Mouse (Mus musculus) liver, adult 2 months (tissue): ENCODE results near the gene Acsm5. TPM values are rescaled to one million over a fixed set of nuclear protein-coding genes. Genes with fewer than 3 reads are reported as not detected.
"Not testable (repeated sequence)": the region's sequence is repeated elsewhere in the genome, so short reads cannot be mapped to it uniquely, and the experiment has no call there.

Experiments
- DNase-seq: peaks from one replicate; pipeline ENCODE4 v3.0.0-alpha.2; 2011; ENCODE audit warnings: low read depth, low spot score; ENCODE audit errors: extremely low read depth
- H3K27ac ChIP-seq: fragments of 200-500 bp; replicated peaks from 2 replicates; pipeline ENCODE4 v1.5.1; 2012; ENCODE audit warnings: low read depth, mild to moderate bottlenecking, control low read depth, inconsistent platforms, low read length; ENCODE audit not compliant: insufficient read depth
- H3K27me3 ChIP-seq: fragments of 200-500 bp; 2 replicates; pipeline ENCODE4 v1.6.1; 2012; ENCODE audit warnings: mild to moderate bottlenecking, moderate library complexity, low read length, inconsistent platforms; ENCODE audit not compliant: control insufficient read depth, insufficient read depth
- H3K36me3 ChIP-seq: fragments of 200-500 bp; 2 replicates; pipeline ENCODE4 v1.6.1; 2012; ENCODE audit warnings: low read length, inconsistent platforms; ENCODE audit not compliant: control insufficient read depth, insufficient read depth
- H3K4me1 ChIP-seq: fragments of 200-500 bp; 2 replicates; pipeline ENCODE4 v1.6.1; 2011; ENCODE audit warnings: low read length; ENCODE audit not compliant: control insufficient read depth, insufficient read depth
- H3K4me3 ChIP-seq: fragments of 200-500 bp; 2 replicates; pipeline ENCODE4 v1.5.1; 2011; ENCODE audit warnings: low read depth, mild to moderate bottlenecking, control low read depth, low read length, moderate library complexity; ENCODE audit not compliant: insufficient read depth
- H3K79me2 ChIP-seq: fragments of 200-500 bp; 2 replicates; pipeline ENCODE4 v1.6.1; 2012; ENCODE audit warnings: inconsistent platforms, mild to moderate bottlenecking, low read length, moderate library complexity; ENCODE audit not compliant: control insufficient read depth, insufficient read depth
- H3K9ac ChIP-seq: fragments of 200-500 bp; 2 replicates; pipeline ENCODE4 v1.6.1; 2012; ENCODE audit warnings: low read depth, mild to moderate bottlenecking, control low read depth, inconsistent platforms, low read length
- CTCF ChIP-seq: fragments of 200-500 bp; IDR thresholded peaks from 2 replicates; pipeline ENCODE4 v1.5.1; 2011; ENCODE audit warnings: low read depth, low read length, control low read depth
- POLR2A ChIP-seq: fragments of 200-500 bp; IDR thresholded peaks from 2 replicates; pipeline ENCODE4 v1.6.1; 2011; ENCODE audit warnings: low read length, control low read depth; ENCODE audit not compliant: insufficient read depth; ENCODE audit errors: extremely low read depth
- WGBS: fragments of 180-500 bp; shearing (Covaris S2); methylation state at CpG from one replicate; pipeline ENCODE4 v1.1.7; 2018; 5-methylcytosine and 5-hydroxymethylcytosine counted together
- polyA plus RNA-seq: library from polyadenylated mRNA; depleted of rRNA; stranded (reverse); fragments of >200 nt; gene quantifications from 2 replicates; pipeline ENCODE4 v1.2.3, GENCODE M21; 2012; rRNA removed
- total RNA-seq: library from RNA; depleted of rRNA; stranded (reverse); fragments of >200 nt; gene quantifications from 2 replicates; pipeline ENCODE4 v1.2.3, GENCODE M21; 2014; rRNA removed

The Acsm5 gene
- total and polyA plus RNA-seq, 2 experiments = 109 to 127 TPM

DNA sequence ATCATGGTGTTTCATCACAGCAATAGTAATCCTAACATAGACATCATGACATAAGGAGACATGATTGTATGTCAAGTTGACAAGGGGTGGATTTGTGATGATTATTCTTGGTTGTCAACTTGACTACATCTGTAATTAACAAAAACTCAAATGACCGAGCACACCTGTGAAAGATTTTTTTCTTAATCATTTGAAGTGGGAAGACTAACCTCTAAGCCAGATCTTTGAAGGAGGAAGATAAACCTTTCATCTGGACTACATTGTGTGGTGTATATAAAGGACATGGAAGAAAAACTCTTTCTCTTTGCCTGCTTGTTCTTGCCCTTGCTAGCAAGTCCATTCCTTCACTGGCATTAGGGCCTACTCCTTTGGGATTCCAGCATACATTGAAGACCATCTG lies 34.8 kb downstream of the Acsm5 start, which contains the start of gene Acsm2:
TSS of gene Acsm2 (plus strand) at position 301 of the 400 bp plus-strand sequence.
- H3K9ac ChIP-seq = no peak within 1 kb of the TSS
- no peak for TF ChIP-seq CTCF
- no peak for TF ChIP-seq POLR2A
- WGBS = 96% methylated on average over 1 of the region's 1 CpGs
- H3K79me2 ChIP-seq = no peaks in the 10 kb centered on the region
- no peaks in the 10 kb centered on the region for H3K36me3 ChIP-seq
- no peak within 1 kb of the TSS for H3K27ac ChIP-seq
- DNase-seq = no peak
- H3K4me3 ChIP-seq = no peak within 1 kb of the TSS
- no peaks in the 10 kb centered on the region for H3K27me3 ChIP-seq
- peaks cover 21% of the 10 kb centered on the region for H3K4me1 ChIP-seq

DNA sequence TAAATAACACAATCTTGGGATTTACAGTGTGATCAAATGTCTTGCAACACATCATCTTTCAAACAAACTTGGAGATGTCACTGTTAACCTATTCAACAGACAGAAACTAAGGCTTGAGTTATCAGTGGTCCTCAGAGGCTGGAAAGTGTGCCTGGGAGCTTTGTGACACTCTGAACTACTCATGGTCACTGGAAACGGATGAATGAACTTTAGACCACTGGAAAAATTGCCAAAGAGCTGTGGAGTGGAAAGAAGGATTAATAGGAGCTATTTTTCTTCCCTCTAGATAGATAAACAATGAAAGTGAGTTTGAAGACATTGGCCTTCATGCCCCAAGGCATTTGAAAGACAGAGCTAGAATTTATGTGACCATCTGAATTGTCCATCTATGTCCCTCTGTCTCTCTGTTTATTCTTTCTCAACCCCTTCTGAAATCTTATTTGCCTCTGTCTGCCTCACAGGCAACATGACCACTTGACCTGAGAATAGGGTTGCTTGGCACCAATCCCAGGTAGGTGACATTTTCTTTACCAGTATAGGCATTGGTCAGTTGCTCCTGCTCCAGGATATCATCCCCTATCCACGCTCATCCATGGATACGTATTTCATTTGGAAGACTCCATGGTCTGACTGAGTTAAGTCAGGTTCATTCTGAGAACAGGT lies 40.7 kb downstream of the Acsm5 start:
- H3K27me3 ChIP-seq = no peaks in the 10 kb centered on the region
- H3K27ac ChIP-seq = peak overlapping the region; percentile 82
- TF ChIP-seq CTCF (no peak), POLR2A (no peak)
- no peaks in the 10 kb centered on the region for H3K79me2 ChIP-seq
- no peak overlapping the region for H3K9ac ChIP-seq
- DNase-seq = peak; percentile 75
- H3K4me1 ChIP-seq = peaks cover 33% of the 10 kb centered on the region
- H3K4me3 ChIP-seq = no peak overlapping the region
- H3K36me3 ChIP-seq = no peaks in the 10 kb centered on the region
- WGBS = 30% methylated on average over 3 of the region's 3 CpGs

DNA sequence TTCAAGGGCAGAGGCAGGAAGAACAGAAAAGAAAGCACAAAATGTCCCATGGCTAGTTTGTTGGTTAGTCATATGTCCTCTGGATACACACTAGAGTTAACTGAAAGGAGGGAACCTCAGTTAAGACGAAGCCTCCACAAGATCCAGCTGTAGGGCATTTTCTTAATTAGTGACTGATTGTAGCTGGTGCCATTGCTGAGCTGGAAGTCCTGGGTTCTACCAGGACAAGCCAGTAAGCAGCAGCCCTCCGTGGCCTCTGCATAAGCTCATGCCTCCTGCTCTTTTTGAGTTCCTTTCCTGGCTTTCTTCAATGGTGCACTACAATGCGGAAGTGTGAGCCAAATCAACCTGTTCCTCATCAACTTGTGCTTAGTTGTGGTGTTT lies 41.2 kb downstream of the Acsm5 start:
- H3K4me3 ChIP-seq = no peak overlapping the region
- H3K36me3 ChIP-seq = no peaks in the 10 kb centered on the region
- H3K27me3 ChIP-seq = no peaks in the 10 kb centered on the region
- no peak overlapping the region for H3K9ac ChIP-seq
- H3K27ac ChIP-seq = peak overlapping the region; percentile 82
- H3K4me1 ChIP-seq = peaks cover 33% of the 10 kb centered on the region
- TF ChIP-seq CTCF = no peak
- TF ChIP-seq POLR2A = no peak
- DNase-seq = no peak
- no peaks in the 10 kb centered on the region for H3K79me2 ChIP-seq
- WGBS = 71% methylated on average over 3 of the region's 3 CpGs

DNA sequence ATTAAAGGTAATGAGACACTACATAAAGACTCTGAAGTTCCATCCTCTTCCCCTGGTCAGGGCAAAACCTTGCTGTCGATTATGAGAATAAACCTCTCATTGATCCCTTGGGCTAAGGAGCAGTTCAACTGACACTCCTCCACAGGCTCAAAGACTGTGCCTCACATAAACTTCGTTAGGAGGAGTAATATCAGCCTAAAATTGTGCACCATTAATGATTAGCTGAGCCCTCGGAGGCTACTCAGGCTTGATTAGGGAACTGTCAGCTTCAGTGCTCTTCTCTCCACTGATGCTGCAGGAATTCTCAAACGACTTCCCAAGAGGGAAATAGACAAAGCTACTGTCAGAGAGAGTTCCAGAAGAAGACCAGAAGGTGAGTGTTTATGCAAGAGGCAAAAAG lies 42.2 kb downstream of the Acsm5 start:
- Histone ChIP-seq H3K27ac (no peak overlapping the region), H3K27me3 (no peaks in the 10 kb centered on the region), H3K79me2 (no peaks in the 10 kb centered on the region), H3K36me3 (no peaks in the 10 kb centered on the region), H3K4me1 (peaks cover 33% of the 10 kb centered on the region), H3K4me3 (no peak overlapping the region), H3K9ac (no peak overlapping the region)
- no peak for DNase-seq
- 33% methylated on average over 4 of the region's 4 CpGs for WGBS
- TF ChIP-seq CTCF = no peak
- TF ChIP-seq POLR2A = no peak

DNA sequence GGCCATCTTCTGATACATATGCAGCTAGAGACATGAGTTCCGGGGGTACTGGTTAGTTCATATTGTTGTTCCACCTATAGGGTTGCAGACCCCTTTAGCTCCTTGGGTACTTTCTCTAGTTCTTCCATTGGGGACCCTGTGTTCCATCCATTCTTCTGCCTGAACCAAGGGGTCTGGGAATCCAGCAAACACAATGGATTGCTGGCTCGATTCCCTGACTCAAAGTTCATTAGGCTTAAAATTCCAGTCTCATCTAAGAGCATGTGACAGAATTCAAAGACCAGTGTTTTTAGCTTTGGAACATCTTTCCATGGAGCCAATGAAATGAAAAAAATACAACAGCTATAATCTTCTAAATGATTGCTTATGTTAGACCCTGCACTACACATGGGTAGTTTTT lies 43.2 kb downstream of the Acsm5 start:
- H3K4me3 ChIP-seq, H3K27me3 ChIP-seq, H3K36me3 ChIP-seq, DNase-seq, H3K27ac ChIP-seq, H3K79me2 ChIP-seq, H3K9ac ChIP-seq: not testable (repeated sequence)
- H3K4me1 ChIP-seq = peaks cover 33% of the 10 kb centered on the region
- WGBS = 86% methylated on average over 2 of the region's 2 CpGs

DNA sequence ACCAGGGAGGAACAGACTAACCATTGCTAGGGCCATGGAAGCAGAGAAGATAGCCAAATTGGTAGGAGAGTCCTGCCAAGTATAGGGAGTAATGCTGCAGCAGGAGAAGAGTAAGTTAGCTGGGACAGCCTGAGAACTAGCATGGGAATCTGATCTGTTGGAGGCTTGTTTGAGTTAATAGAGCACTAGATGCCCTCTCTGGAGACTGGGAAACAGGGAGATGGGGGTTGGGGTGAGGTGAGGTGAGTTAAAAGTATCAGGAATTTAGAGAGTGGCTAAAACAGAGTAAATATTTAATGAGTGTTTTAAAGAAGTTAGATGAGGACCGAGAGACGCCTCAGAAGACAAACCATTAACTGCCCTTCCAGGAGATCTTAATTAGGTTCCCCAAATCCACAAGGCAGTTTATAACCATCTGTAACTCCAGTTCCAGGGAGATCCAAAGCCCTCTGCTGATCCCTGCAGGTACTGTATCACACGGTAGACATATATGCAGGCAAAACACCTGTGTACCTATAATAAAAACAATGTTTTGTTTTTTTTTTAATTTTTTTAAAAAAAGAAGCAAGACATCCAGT lies 75.4 kb downstream of the Acsm5 start:
- Histone ChIP-seq H3K36me3 (no peaks in the 10 kb centered on the region), H3K79me2 (no peaks in the 10 kb centered on the region), H3K27me3 (no peaks in the 10 kb centered on the region), H3K4me3 (no peak overlapping the region), H3K4me1 (no peaks in the 10 kb centered on the region), H3K9ac (no peak overlapping the region), H3K27ac (no peak overlapping the region)
- TF ChIP-seq CTCF (no peak), POLR2A (no peak)
- 49% methylated on average over 3 of the region's 3 CpGs for WGBS
- DNase-seq = no peak

Other genes starting within 250 kb of the Acsm5 start
- 1.4 and 7.9 TPM in 2 replicates for gene Gp2, start 60.2 kb upstream of the Acsm5 start, total RNA-seq
- not detected in 2 replicates for gene Gp2, start 60.2 kb upstream of the Acsm5 start, polyA plus RNA-seq
- under 0.01 and 0.27 TPM in 2 replicates for gene Umod, start 40.2 kb upstream of the Acsm5 start, total RNA-seq
- gene Umod, start 40.2 kb upstream of the Acsm5 start, polyA plus RNA-seq = 0.11 and 0.17 TPM in 2 replicates
- gene Pdilt, start 4.0 kb downstream of the Acsm5 start, total RNA-seq = 5.7 and 11.6 TPM in 2 replicates
- 1.3 and 2.0 TPM in 2 replicates for gene Pdilt, start 4.0 kb downstream of the Acsm5 start, polyA plus RNA-seq
- gene Acsm2, start 34.9 kb downstream of the Acsm5 start, total RNA-seq = 2.3 and 8.3 TPM in 2 replicates
- 1.2 TPM in 2 replicates for gene Acsm2, start 34.9 kb downstream of the Acsm5 start, polyA plus RNA-seq
- 357 and 475 TPM in 2 replicates for gene Acsm1, start 87.6 kb downstream of the Acsm5 start, total RNA-seq
- gene Acsm1, start 87.6 kb downstream of the Acsm5 start, polyA plus RNA-seq = 223 and 257 TPM in 2 replicates
- not detected in 2 replicates for gene Acsm4, start 170.6 kb downstream of the Acsm5 start, total RNA-seq
- gene Acsm4, start 170.6 kb downstream of the Acsm5 start, polyA plus RNA-seq = not detected in 2 replicates
- 11.8 and 13.6 TPM in 2 replicates for gene Thumpd1, start 201.3 kb downstream of the Acsm5 start, total RNA-seq
- gene Thumpd1, start 201.3 kb downstream of the Acsm5 start, polyA plus RNA-seq = 6.0 and 7.2 TPM in 2 replicates
- 212 and 304 TPM in 2 replicates for gene Acsm3, start 241.5 kb downstream of the Acsm5 start, total RNA-seq
- gene Acsm3, start 241.5 kb downstream of the Acsm5 start, polyA plus RNA-seq = 49.8 and 66.9 TPM in 2 replicates